Mouse (Mus musculus): ENCODE results near the gene Ssh2. TPM values are rescaled to one million over a fixed set of nuclear protein-coding genes. Genes with fewer than 3 reads are reported as not detected.

Gene Ssh2
- polyA plus RNA-seq, 1 experiment from 2014 or later, result 13.0 TPM

- Histone ChIP-seq H3K9ac (ENCODE audit: low read length) (no peak overlapping the region), H3K4me2 (no peak overlapping the region), H3K27me3 (ENCODE audit: control insufficient read depth, insufficient read depth, low read length) (no peaks in the 10 kb centered on the region), H3K4me1 (ENCODE audit: control insufficient read depth, insufficient read depth, low read length) (peaks cover 39% of the 10 kb centered on the region), H3K36me3 (ENCODE audit: control insufficient read depth, insufficient read depth, low read length) (peaks cover 8% of the 10 kb centered on the region; the same call in 1 of the 2 replicates), H3K9me3 (ENCODE audit: control insufficient read depth, low read length) (no peaks in the 10 kb centered on the region), H3K27ac (ENCODE audit: low read depth, low read length) (no peak overlapping the region), H3K4me3 (ENCODE audit: low read depth, low read length) (no peak overlapping the region)
- WGBS, result 89% methylated on average over 7 of the region's 7 CpGs
- ATAC-seq (ENCODE audit: low FRiP score), result no peak
- DNase-seq (ENCODE audit: low spot score, missing footprints), result no peak
These were observed 283.3 kb downstream of the Ssh2 start for GRCm38 (mm10) chr11:77499354-77499753.

GRCm38 (mm10) chr11:77500361-77501325 lies 284.6 kb downstream of the Ssh2 start:
- peaks cover 14% of the 10 kb centered on the region for H3K36me3 ChIP-seq (ENCODE audit: control insufficient read depth, insufficient read depth, low read length)
- H3K27ac ChIP-seq (ENCODE audit: low read depth, low read length), result no peak overlapping the region
- H3K9ac ChIP-seq (ENCODE audit: low read length), result no peak overlapping the region
- DNase-seq (ENCODE audit: low spot score, missing footprints) (no peak), ATAC-seq (ENCODE audit: low FRiP score) (no peak)
- peaks cover 29% of the 10 kb centered on the region for H3K4me1 ChIP-seq (ENCODE audit: control insufficient read depth, insufficient read depth, low read length)
- H3K9me3 ChIP-seq (ENCODE audit: control insufficient read depth, low read length), result no peaks in the 10 kb centered on the region
- H3K4me3 ChIP-seq (ENCODE audit: low read depth, low read length), result no peak overlapping the region
- H3K4me2 ChIP-seq, result no peak overlapping the region
- WGBS, result 86% methylated on average over 17 of the region's 17 CpGs
- no peaks in the 10 kb centered on the region for H3K27me3 ChIP-seq (ENCODE audit: control insufficient read depth, insufficient read depth, low read length)

- Histone ChIP-seq H3K27me3 (ENCODE audit: control insufficient read depth, insufficient read depth, low read length) (no peaks in the 10 kb centered on the region), H3K27ac (ENCODE audit: low read depth, low read length) (no peak overlapping the region), H3K4me3 (ENCODE audit: low read depth, low read length) (no peak overlapping the region), H3K9ac (ENCODE audit: low read length) (no peak overlapping the region), H3K4me2 (no peak overlapping the region), H3K9me3 (ENCODE audit: control insufficient read depth, low read length) (no peaks in the 10 kb centered on the region), H3K36me3 (ENCODE audit: control insufficient read depth, insufficient read depth, low read length) (peaks cover 18% of the 10 kb centered on the region), H3K4me1 (ENCODE audit: control insufficient read depth, insufficient read depth, low read length) (peaks cover 24% of the 10 kb centered on the region)
- DNase-seq (ENCODE audit: low spot score, missing footprints), result peak; percentile 92
- WGBS, result 31% methylated on average over 5 of the region's 5 CpGs
- ATAC-seq (ENCODE audit: low FRiP score), result no peak
These were observed 285.3 kb downstream of the Ssh2 start for GRCm38 (mm10) chr11:77501392-77501791.

GRCm38 (mm10) chr11:77501971-77502370 lies 285.9 kb downstream of the Ssh2 start:
- no peak overlapping the region for H3K4me2 ChIP-seq
- no peak overlapping the region for H3K9ac ChIP-seq (ENCODE audit: low read length)
- 91% methylated on average over 4 of the region's 4 CpGs for WGBS
- H3K36me3 ChIP-seq (ENCODE audit: control insufficient read depth, insufficient read depth, low read length), result peaks cover 24% of the 10 kb centered on the region
- ATAC-seq (ENCODE audit: low FRiP score) (no peak), DNase-seq (ENCODE audit: low spot score, missing footprints) (no peak)
- no peaks in the 10 kb centered on the region for H3K9me3 ChIP-seq (ENCODE audit: control insufficient read depth, low read length)
- no peak overlapping the region for H3K4me3 ChIP-seq (ENCODE audit: low read depth, low read length)
- no peaks in the 10 kb centered on the region for H3K27me3 ChIP-seq (ENCODE audit: control insufficient read depth, insufficient read depth, low read length)
- H3K27ac ChIP-seq (ENCODE audit: low read depth, low read length), result no peak overlapping the region
- peaks cover 23% of the 10 kb centered on the region for H3K4me1 ChIP-seq (ENCODE audit: control insufficient read depth, insufficient read depth, low read length)

- Histone ChIP-seq H3K36me3 (ENCODE audit: control insufficient read depth, insufficient read depth, low read length) (peaks cover 26% of the 10 kb centered on the region), H3K9ac (ENCODE audit: low read length) (no peak overlapping the region)
- WGBS, result 85% methylated on average over 6 of the region's 6 CpGs
These were observed 286.4 kb downstream of the Ssh2 start for GRCm38 (mm10) chr11:77502481-77502880.

GRCm38 (mm10) chr11:77503511-77503910 lies 287.4 kb downstream of the Ssh2 start:
- WGBS, result 68% methylated on average over 3 of the region's 3 CpGs
- no peak overlapping the region for H3K27ac ChIP-seq (ENCODE audit: low read depth, low read length)
- DNase-seq (ENCODE audit: low spot score, missing footprints) (no peak), ATAC-seq (ENCODE audit: low FRiP score) (no peak)
- H3K9ac ChIP-seq (ENCODE audit: low read length), result no peak overlapping the region
- H3K36me3 ChIP-seq (ENCODE audit: control insufficient read depth, insufficient read depth, low read length), result peaks cover 26% of the 10 kb centered on the region
- no peak overlapping the region for H3K4me3 ChIP-seq (ENCODE audit: low read depth, low read length)
- no peaks in the 10 kb centered on the region for H3K9me3 ChIP-seq (ENCODE audit: control insufficient read depth, low read length)
- H3K27me3 ChIP-seq (ENCODE audit: control insufficient read depth, insufficient read depth, low read length), result no peaks in the 10 kb centered on the region
- no peak overlapping the region for H3K4me2 ChIP-seq
- H3K4me1 ChIP-seq (ENCODE audit: control insufficient read depth, insufficient read depth, low read length), result peaks cover 12% of the 10 kb centered on the region

More at GRCm38 (mm10) chr11:77502481-77502880, 286.4 kb downstream of the Ssh2 start:
- H3K27me3 ChIP-seq (ENCODE audit: control insufficient read depth, insufficient read depth, low read length), result no peaks in the 10 kb centered on the region
- H3K4me1 ChIP-seq (ENCODE audit: control insufficient read depth, insufficient read depth, low read length), result peaks cover 17% of the 10 kb centered on the region
- no peak overlapping the region for H3K27ac ChIP-seq (ENCODE audit: low read depth, low read length)
- no peaks in the 10 kb centered on the region for H3K9me3 ChIP-seq (ENCODE audit: control insufficient read depth, low read length)
- no peak overlapping the region for H3K4me2 ChIP-seq
- no peak overlapping the region for H3K4me3 ChIP-seq (ENCODE audit: low read depth, low read length)
- ATAC-seq (ENCODE audit: low FRiP score), result no peak
- no peak for DNase-seq (ENCODE audit: low spot score, missing footprints)

GRCm38 (mm10) chr11:77504377-77504776 lies 288.3 kb downstream of the Ssh2 start:
- ATAC-seq (ENCODE audit: low FRiP score), result no peak
- Histone ChIP-seq H3K9ac (ENCODE audit: low read length) (no peak overlapping the region), H3K4me1 (ENCODE audit: control insufficient read depth, insufficient read depth, low read length) (peaks cover 12% of the 10 kb centered on the region), H3K9me3 (ENCODE audit: control insufficient read depth, low read length) (no peaks in the 10 kb centered on the region), H3K27ac (ENCODE audit: low read depth, low read length) (no peak overlapping the region), H3K4me3 (ENCODE audit: low read depth, low read length) (no peak overlapping the region), H3K27me3 (ENCODE audit: control insufficient read depth, insufficient read depth, low read length) (no peaks in the 10 kb centered on the region), H3K4me2 (no peak overlapping the region), H3K36me3 (ENCODE audit: control insufficient read depth, insufficient read depth, low read length) (peaks cover 26% of the 10 kb centered on the region)
- DNase-seq (ENCODE audit: low spot score, missing footprints), result no peak
- WGBS, result 96% methylated on average over 19 of the region's 19 CpGs

GRCm38 (mm10) chr11:77505291-77505980 lies 289.3 kb downstream of the Ssh2 start:
- no peak overlapping the region for H3K9ac ChIP-seq (ENCODE audit: low read length)
- H3K9me3 ChIP-seq (ENCODE audit: control insufficient read depth, low read length), result no peaks in the 10 kb centered on the region
- WGBS, result 93% methylated on average over 22 of the region's 22 CpGs
- DNase-seq (ENCODE audit: low spot score, missing footprints) (no peak), ATAC-seq (ENCODE audit: low FRiP score) (no peak)
- peaks cover 26% of the 10 kb centered on the region for H3K36me3 ChIP-seq (ENCODE audit: control insufficient read depth, insufficient read depth, low read length)
- peaks cover 12% of the 10 kb centered on the region for H3K4me1 ChIP-seq (ENCODE audit: control insufficient read depth, insufficient read depth, low read length)
- no peaks in the 10 kb centered on the region for H3K27me3 ChIP-seq (ENCODE audit: control insufficient read depth, insufficient read depth, low read length)
- H3K4me2 ChIP-seq, result no peak overlapping the region
- H3K27ac ChIP-seq (ENCODE audit: low read depth, low read length), result no peak overlapping the region
- H3K4me3 ChIP-seq (ENCODE audit: low read depth, low read length), result no peak overlapping the region

GRCm38 (mm10) chr11:77506273-77506672 lies 290.2 kb downstream of the Ssh2 start:
- no peak overlapping the region for H3K27ac ChIP-seq (ENCODE audit: low read depth, low read length)
- ATAC-seq (ENCODE audit: low FRiP score), result no peak

More at GRCm38 (mm10) chr11:77506273-77506672, 290.2 kb downstream of the Ssh2 start:
- peaks cover 6% of the 10 kb centered on the region for H3K4me1 ChIP-seq (ENCODE audit: control insufficient read depth, insufficient read depth, low read length)
- no peak overlapping the region for H3K4me3 ChIP-seq (ENCODE audit: low read depth, low read length)
- no peaks in the 10 kb centered on the region for H3K27me3 ChIP-seq (ENCODE audit: control insufficient read depth, insufficient read depth, low read length)
- peaks cover 26% of the 10 kb centered on the region for H3K36me3 ChIP-seq (ENCODE audit: control insufficient read depth, insufficient read depth, low read length)
- H3K4me2 ChIP-seq, result no peak overlapping the region
- WGBS, result 87% methylated on average over 14 of the region's 14 CpGs
- H3K9ac ChIP-seq (ENCODE audit: low read length), result no peak overlapping the region
- H3K9me3 ChIP-seq (ENCODE audit: control insufficient read depth, low read length), result no peaks in the 10 kb centered on the region
- no peak for DNase-seq (ENCODE audit: low spot score, missing footprints)

Measured in midbrain, embryonic 11.5 days (tissue).